Mouse (Mus musculus): Measurements from ENCODE around the gene Gm20605. TPM values are rescaled to one million over a fixed set of nuclear protein-coding genes. Genes with fewer than 3 reads are reported as not detected.

The Gm20605 gene
- polyA plus RNA-seq, 1 experiment: 12.2 TPM

DNA sequence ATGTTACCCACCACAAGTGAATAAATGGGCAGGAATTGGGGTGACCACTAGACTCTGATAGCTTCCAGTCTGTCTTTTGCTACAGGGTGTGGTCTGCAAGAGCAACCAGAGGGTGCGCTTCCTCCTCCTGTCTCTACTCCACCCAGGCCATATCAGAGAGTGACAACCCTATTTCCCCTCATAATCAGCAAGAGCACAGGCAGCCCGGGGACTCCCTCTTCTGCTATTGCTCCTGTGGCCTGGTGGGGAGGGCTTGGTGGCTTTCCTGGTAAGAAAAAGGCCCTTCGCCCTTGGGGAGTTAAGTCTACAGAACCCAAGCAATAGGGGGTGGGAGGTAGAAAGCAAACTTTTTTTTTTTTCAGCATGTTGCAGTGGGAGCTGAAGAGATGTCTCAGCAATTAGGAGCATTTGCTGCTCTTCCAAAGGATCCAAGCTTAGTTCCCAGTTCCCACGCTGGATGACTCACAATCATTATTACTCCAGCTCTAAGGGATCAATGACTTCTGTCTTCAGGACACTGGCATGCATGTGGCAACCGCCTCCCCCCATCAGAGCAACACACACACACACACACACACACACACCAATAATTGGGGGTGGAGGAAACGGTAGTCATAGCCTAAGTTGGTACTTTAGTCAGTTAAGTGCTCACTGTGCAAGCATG is 57.3 kb downstream of the Gm20605 start:
- no peaks in the 10 kb centered on the region for H3K36me3 ChIP-seq (ENCODE audit: control insufficient read depth, insufficient read depth, low read length)
- no peak overlapping the region for H3K27ac ChIP-seq (ENCODE audit: insufficient read depth, low read depth, low read length)
- no peak for DNase-seq
- no peaks in the 10 kb centered on the region for H3K27me3 ChIP-seq (replicated peaks; ENCODE audit: control insufficient read depth, insufficient read depth, low read length)
- TF ChIP-seq CTCF (conservative IDR thresholded peaks at IDR 0.05; ENCODE audit: insufficient read depth, insufficient read length, low read depth, low read length): no peak
- no peak for TF ChIP-seq POLR2A (IDR thresholded peaks at IDR 0.05; ENCODE audit: low read depth, low read length)
- H3K4me3 ChIP-seq (ENCODE audit: insufficient read depth, low read depth, low read length): no peak overlapping the region
- WGBS: 76% methylated on average over 6 of the region's 6 CpGs
- H3K4me1 ChIP-seq (ENCODE audit: control insufficient read depth, insufficient read depth, low read length): peaks cover 7% of the 10 kb centered on the region; the same call in 1 of the 2 replicates

GRCm38 (mm10) chr5:137689974-137690373 is 61.0 kb downstream of the Gm20605 start:
- no peak overlapping the region for H3K27ac ChIP-seq (ENCODE audit: insufficient read depth, low read depth, low read length)
- DNase-seq: no peak
- no peaks in the 10 kb centered on the region for H3K27me3 ChIP-seq (replicated peaks; ENCODE audit: control insufficient read depth, insufficient read depth, low read length)
- H3K36me3 ChIP-seq (ENCODE audit: control insufficient read depth, insufficient read depth, low read length): no peaks in the 10 kb centered on the region
- no peaks in the 10 kb centered on the region for H3K4me1 ChIP-seq (ENCODE audit: control insufficient read depth, insufficient read depth, low read length)
- no peak overlapping the region for H3K4me3 ChIP-seq (ENCODE audit: insufficient read depth, low read depth, low read length)
- WGBS: 84% methylated on average over 3 of the region's 3 CpGs
- TF ChIP-seq CTCF (conservative IDR thresholded peaks at IDR 0.05; ENCODE audit: insufficient read depth, insufficient read length, low read depth, low read length) (no peak), POLR2A (IDR thresholded peaks at IDR 0.05; ENCODE audit: low read depth, low read length) (no peak)

- peak; percentile 48 for DNase-seq
- H3K36me3 ChIP-seq (ENCODE audit: control insufficient read depth, insufficient read depth, low read length): no peaks in the 10 kb centered on the region
- no peaks in the 10 kb centered on the region for H3K4me1 ChIP-seq (ENCODE audit: control insufficient read depth, insufficient read depth, low read length)
- no peak for TF ChIP-seq POLR2A (IDR thresholded peaks at IDR 0.05; ENCODE audit: low read depth, low read length)
- no peak for TF ChIP-seq CTCF (conservative IDR thresholded peaks at IDR 0.05; ENCODE audit: insufficient read depth, insufficient read length, low read depth, low read length)
- no peaks in the 10 kb centered on the region for H3K27me3 ChIP-seq (replicated peaks; ENCODE audit: control insufficient read depth, insufficient read depth, low read length)
- WGBS: 32% methylated on average over 9 of the region's 9 CpGs
- H3K27ac ChIP-seq (ENCODE audit: insufficient read depth, low read depth, low read length): no peak overlapping the region
- H3K4me3 ChIP-seq (ENCODE audit: insufficient read depth, low read depth, low read length): no peak overlapping the region
These were observed 61.6 kb downstream of the Gm20605 start for GRCm38 (mm10) chr5:137690531-137690930.

GRCm38 (mm10) chr5:137691881-137692280 is 62.9 kb downstream of the Gm20605 start:
- no peak overlapping the region for H3K4me3 ChIP-seq (ENCODE audit: insufficient read depth, low read depth, low read length)
- H3K4me1 ChIP-seq (ENCODE audit: control insufficient read depth, insufficient read depth, low read length): no peaks in the 10 kb centered on the region
- WGBS: 71% methylated on average over 1 of the region's 1 CpGs
- TF ChIP-seq CTCF (conservative IDR thresholded peaks at IDR 0.05; ENCODE audit: insufficient read depth, insufficient read length, low read depth, low read length): no peak
- no peak for TF ChIP-seq POLR2A (IDR thresholded peaks at IDR 0.05; ENCODE audit: low read depth, low read length)
- H3K27me3 ChIP-seq (replicated peaks; ENCODE audit: control insufficient read depth, insufficient read depth, low read length): no peaks in the 10 kb centered on the region
- H3K36me3 ChIP-seq (ENCODE audit: control insufficient read depth, insufficient read depth, low read length): no peaks in the 10 kb centered on the region
- no peak overlapping the region for H3K27ac ChIP-seq (ENCODE audit: insufficient read depth, low read depth, low read length)
- no peak for DNase-seq

Other genes starting within 250 kb of the Gm20605 start
- 0.16 and 0.19 TPM in 2 replicates for gene Zan, start 152.1 kb upstream of the Gm20605 start, polyA plus RNA-seq (2012; rRNA removed)
- gene Pop7, start 126.7 kb upstream of the Gm20605 start, polyA plus RNA-seq (2012; rRNA removed): 38.9 and 39.1 TPM in 2 replicates
- 24.4 and 26.9 TPM in 2 replicates for gene Gigyf1, start 110.6 kb upstream of the Gm20605 start, polyA plus RNA-seq (2012; rRNA removed)
- gene Epo, start 95.9 kb upstream of the Gm20605 start, polyA plus RNA-seq (2012; rRNA removed): 0.38 TPM in 1 of 2 replicates, not detected in the other
- gene Gnb2, start 95.7 kb upstream of the Gm20605 start, polyA plus RNA-seq (2012; rRNA removed): 645 and 701 TPM in 2 replicates
- gene Actl6b, start 75.7 kb upstream of the Gm20605 start, polyA plus RNA-seq (2012; rRNA removed): 0.12 and 0.16 TPM in 2 replicates
- gene Tfr2, start 59.3 kb upstream of the Gm20605 start, polyA plus RNA-seq (2012; rRNA removed): 1.2 and 1.7 TPM in 2 replicates
- 84.2 and 86.6 TPM in 2 replicates for gene Mospd3, start 28.1 kb upstream of the Gm20605 start, polyA plus RNA-seq (2012; rRNA removed)
- 160 and 179 TPM in 2 replicates for gene Pcolce, start 15.4 kb upstream of the Gm20605 start, polyA plus RNA-seq (2012; rRNA removed)
- gene Fbxo24, start 173 bp upstream of the Gm20605 start, polyA plus RNA-seq (2012; rRNA removed): 0.20 and 0.41 TPM in 2 replicates
- 39.4 and 45.5 TPM in 2 replicates for gene Lrch4, start 54 bp upstream of the Gm20605 start, polyA plus RNA-seq (2012; rRNA removed)
- gene Sap25, start 12.2 kb downstream of the Gm20605 start, polyA plus RNA-seq (2012; rRNA removed): 61.1 and 77.6 TPM in 2 replicates
- gene Irs3, start 16.5 kb downstream of the Gm20605 start, polyA plus RNA-seq (2012; rRNA removed): 4.2 and 4.4 TPM in 2 replicates
- gene Agfg2, start 55.6 kb downstream of the Gm20605 start, polyA plus RNA-seq (2012; rRNA removed): 36.5 and 48.1 TPM in 2 replicates
- 3.1 and 4.1 TPM in 2 replicates for gene Nyap1, start 112.4 kb downstream of the Gm20605 start, polyA plus RNA-seq (2012; rRNA removed)
- gene Tsc22d4, start 116.6 kb downstream of the Gm20605 start, polyA plus RNA-seq (2012; rRNA removed): 71.2 and 78.4 TPM in 2 replicates
- 30.6 and 36.6 TPM in 2 replicates for gene Ppp1r35, start 149.7 kb downstream of the Gm20605 start, polyA plus RNA-seq (2012; rRNA removed)
- 41.0 and 42.9 TPM in 2 replicates for gene Mepce, start 158.5 kb downstream of the Gm20605 start, polyA plus RNA-seq (2012; rRNA removed)
- 1.6 and 2.5 TPM in 2 replicates for gene Zcwpw1, start 158.6 kb downstream of the Gm20605 start, polyA plus RNA-seq (2012; rRNA removed)
- 1.5 and 2.5 TPM in 2 replicates for gene Pilra, start 207.1 kb downstream of the Gm20605 start, polyA plus RNA-seq (2012; rRNA removed)
- 1.3 and 1.5 TPM in 2 replicates for gene Pilrb1, start 228.9 kb downstream of the Gm20605 start, polyA plus RNA-seq (2012; rRNA removed)
- 1.3 and 2.3 TPM in 2 replicates for gene Pilrb2, start 242.6 kb downstream of the Gm20605 start, polyA plus RNA-seq (2012; rRNA removed)